27 mouse cellular contexts compared by ENCODE assay signal in the genomic region with DNA sequence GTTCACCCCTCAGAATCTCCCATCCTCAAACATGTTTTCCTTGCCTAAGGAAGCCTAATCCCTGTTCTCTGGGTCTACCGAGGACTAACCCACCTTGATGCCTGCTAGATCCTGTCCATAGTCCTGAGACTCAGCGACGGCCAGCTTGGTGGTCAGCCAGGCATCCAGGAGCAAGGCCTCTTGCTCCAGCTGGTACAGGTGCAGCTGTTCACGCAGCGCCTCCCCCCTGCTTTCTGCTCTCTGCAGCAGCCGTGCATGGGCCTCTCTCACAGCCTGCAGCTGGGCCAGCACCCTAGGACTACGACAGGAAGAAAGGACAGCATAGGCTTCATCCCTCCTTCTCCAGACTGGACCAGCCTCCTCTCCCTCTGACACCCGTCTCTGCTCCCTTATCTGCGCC.
"Had no signal": no experiment of that assay in that cellular context is flagged by ENCODE, and none has a peak within 500 bp of the region (broad histone marks: within the 10 kb centered on the region; RNA-seq: fewer than 3 reads in every experiment).

No protein-coding gene starts in this region.

- H3K9ac ChIP-seq: embryonic facial prominence, embryonic 12.5 days; embryonic facial prominence, embryonic 15.5 days; forebrain, embryonic 15.5 days had no signal

- H3K4me1 ChIP-seq: forebrain, embryonic 12.5 days; forebrain, embryonic 15.5 days had no signal

- H3K4me3 ChIP-seq: embryonic facial prominence, embryonic 12.5 days; embryonic facial prominence, embryonic 13.5 days; embryonic facial prominence, embryonic 15.5 days; erythroblast, embryonic 14.5 days; forebrain, embryonic 10.5 days; forebrain, embryonic 12.5 days; forebrain, embryonic 15.5 days; gastrocnemius, adult 2 months; heart, adult 2 months had no signal

- H3K27me3 ChIP-seq: embryonic facial prominence, embryonic 12.5 days; embryonic facial prominence, embryonic 13.5 days; embryonic facial prominence, embryonic 15.5 days; forebrain, embryonic 12.5 days; forebrain, embryonic 15.5 days had no signal

- DNase-seq: cerebellum, adult 18-20 months; cerebellum, adult 2 months; cerebellum, adult 8-10 months; cerebellum, adult 9-10 months; cerebellum, adult 9-11 months; cerebellum, postnatal 10 days; cerebellum, postnatal 14 days; cerebellum, postnatal 25 days; cerebellum, postnatal 36 days; embryo, embryonic 11 days; gastrocnemius, adult 2 months; gastrocnemius, postnatal 10 days; gastrocnemius, postnatal 14 days; gastrocnemius, postnatal 25 days; gastrocnemius, postnatal 36 days; heart, adult 11 months; heart, adult 18-20 months; heart, adult 2 months had no signal

- H3K36me3 ChIP-seq: embryonic facial prominence, embryonic 12.5 days; embryonic facial prominence, embryonic 13.5 days; embryonic facial prominence, embryonic 15.5 days; forebrain, embryonic 10.5 days; forebrain, embryonic 15.5 days had no signal

- H3K4me2 ChIP-seq: embryonic facial prominence, embryonic 12.5 days; embryonic facial prominence, embryonic 13.5 days; embryonic facial prominence, embryonic 15.5 days; forebrain, embryonic 12.5 days; forebrain, embryonic 15.5 days had no signal

- H3K9me3 ChIP-seq: embryonic facial prominence, embryonic 12.5 days; embryonic facial prominence, embryonic 13.5 days; embryonic facial prominence, embryonic 15.5 days; forebrain, embryonic 10.5 days; forebrain, embryonic 12.5 days; forebrain, embryonic 15.5 days had no signal

- H3K27ac ChIP-seq: embryonic facial prominence, embryonic 12.5 days; embryonic facial prominence, embryonic 13.5 days; embryonic facial prominence, embryonic 15.5 days; forebrain, embryonic 10.5 days; forebrain, embryonic 12.5 days; forebrain, embryonic 15.5 days; gastrocnemius, adult 2 months; heart, adult 2 months had no signal

- ATAC-seq: forebrain, embryonic 14.5 days; forebrain, embryonic 15.5 days; forebrain, embryonic 16.5 days had no signal
